Mouse (Mus musculus): ENCODE results near the gene Rnf214.

Rnf214 gene

DNA sequence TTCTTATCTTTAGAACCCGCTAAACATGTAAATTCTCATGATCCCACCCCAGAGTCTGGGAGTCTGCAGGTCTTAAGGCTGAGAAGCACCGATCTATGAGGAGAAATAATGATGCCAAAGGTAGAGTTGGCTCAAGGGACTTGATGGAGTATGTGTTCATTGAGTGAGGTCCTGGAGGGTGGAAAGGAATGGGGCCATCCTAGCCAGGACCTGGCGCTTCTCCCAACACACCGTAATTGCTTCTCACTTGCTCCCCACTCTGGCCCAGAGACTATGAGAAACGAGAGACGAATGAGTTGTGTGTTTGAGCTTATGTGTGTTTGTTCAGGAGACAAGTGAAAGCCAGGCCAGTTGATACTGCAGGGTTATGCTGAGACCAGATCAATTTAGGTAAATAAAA is 65.3 kb downstream of the Rnf214 start:
- peaks cover 75% of the 10 kb centered on the region for H3K4me1 ChIP-seq (replicated peaks; ENCODE audit: low read depth, low read length)

DNA sequence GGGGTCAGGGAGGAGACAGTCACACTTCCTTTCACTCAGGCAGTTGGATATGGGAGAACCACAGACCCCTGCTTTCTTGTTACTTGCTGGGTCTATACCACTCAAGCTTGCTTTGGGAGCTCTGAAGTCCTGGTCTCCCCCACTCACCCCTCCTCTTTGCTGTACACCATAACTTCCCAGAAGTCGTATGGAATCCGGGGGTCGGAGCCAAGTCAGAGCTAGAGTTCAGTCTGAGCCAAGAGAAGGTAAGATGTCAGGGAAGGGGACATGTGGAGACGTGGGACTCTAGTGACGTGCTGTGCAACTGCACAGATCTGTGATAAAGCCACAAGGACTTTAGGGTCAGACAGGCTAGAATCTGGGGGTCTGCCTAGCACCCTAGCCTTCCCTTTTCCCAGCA is 66.4 kb downstream of the Rnf214 start:
- peaks cover 6% of the 10 kb centered on the region for H3K27me3 ChIP-seq (ENCODE audit: insufficient read depth, low read length)
- H3K4me1 ChIP-seq (replicated peaks; ENCODE audit: low read depth, low read length) = peaks cover 66% of the 10 kb centered on the region
- TF ChIP-seq NANOG (IDR thresholded peaks at IDR 0.05; ENCODE audit: borderline replicate concordance, low read length) (no peak), POU5F1 (IDR thresholded peaks at IDR 0.05; ENCODE audit: borderline replicate concordance, low read length) (no peak), CTCF (conservative IDR thresholded peaks at IDR 0.05; ENCODE audit: low read length) (no peak)
- H3K9me3 ChIP-seq (ENCODE audit: low read length) = no peaks in the 10 kb centered on the region
- H3K4me3 ChIP-seq (replicated peaks; ENCODE audit: low read length) = peak overlapping the region; percentile 84
- H3K36me3 ChIP-seq (ENCODE audit: insufficient read depth, low read length) = 0 out of 2 replicates have a peak, but pooled peaks cover 3% of the 10 kb centered on the region

More for the DNA sequence above, 65.3 kb downstream of the Rnf214 start:
- Histone ChIP-seq H3K36me3 (ENCODE audit: insufficient read depth, low read length) (0 out of 2 replicates have a peak, but pooled peaks cover 3% of the 10 kb centered on the region), H3K27me3 (ENCODE audit: insufficient read depth, low read length) (peaks cover 6% of the 10 kb centered on the region), H3K9me3 (ENCODE audit: low read length) (no peaks in the 10 kb centered on the region), H3K4me3 (replicated peaks; ENCODE audit: low read length) (peak overlapping the region; percentile 84; the same call in 1 of the 2 replicates)
- no peak for TF ChIP-seq POU5F1 (IDR thresholded peaks at IDR 0.05; ENCODE audit: borderline replicate concordance, low read length)
- no peak; the same call in 1 of the 2 replicates for TF ChIP-seq NANOG (IDR thresholded peaks at IDR 0.05; ENCODE audit: borderline replicate concordance, low read length)
- no peak for TF ChIP-seq CTCF (conservative IDR thresholded peaks at IDR 0.05; ENCODE audit: low read length)

DNA sequence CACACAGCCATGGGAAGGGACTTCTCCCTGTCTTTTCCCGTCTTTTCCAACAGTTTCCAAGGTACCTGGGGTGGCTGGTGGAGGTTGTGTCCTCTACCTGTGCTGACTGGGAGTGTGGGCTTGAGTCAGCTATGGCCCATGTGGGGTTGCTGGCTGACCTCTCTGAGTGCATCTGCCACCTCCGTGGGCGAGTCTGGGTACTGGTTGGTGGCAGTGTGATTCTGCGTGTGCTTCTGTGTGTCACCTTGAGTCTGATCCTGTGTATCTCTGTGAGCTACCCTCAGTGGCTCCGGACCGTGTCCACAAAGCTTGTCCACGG is 66.8 kb downstream of the Rnf214 start:
- H3K9me3 ChIP-seq (ENCODE audit: low read length) = no peaks in the 10 kb centered on the region
- peaks cover 64% of the 10 kb centered on the region for H3K4me1 ChIP-seq (replicated peaks; ENCODE audit: low read depth, low read length)
- H3K36me3 ChIP-seq (ENCODE audit: insufficient read depth, low read length) = no peaks in the 10 kb centered on the region
- H3K27me3 ChIP-seq (ENCODE audit: insufficient read depth, low read length) = peaks cover 6% of the 10 kb centered on the region
- no peak for TF ChIP-seq CTCF (conservative IDR thresholded peaks at IDR 0.05; ENCODE audit: low read length)
- no peak for TF ChIP-seq POU5F1 (IDR thresholded peaks at IDR 0.05; ENCODE audit: borderline replicate concordance, low read length)
- TF ChIP-seq NANOG (IDR thresholded peaks at IDR 0.05; ENCODE audit: borderline replicate concordance, low read length) = no peak
- H3K4me3 ChIP-seq (replicated peaks; ENCODE audit: low read length) = peak overlapping the region; percentile 84

DNA sequence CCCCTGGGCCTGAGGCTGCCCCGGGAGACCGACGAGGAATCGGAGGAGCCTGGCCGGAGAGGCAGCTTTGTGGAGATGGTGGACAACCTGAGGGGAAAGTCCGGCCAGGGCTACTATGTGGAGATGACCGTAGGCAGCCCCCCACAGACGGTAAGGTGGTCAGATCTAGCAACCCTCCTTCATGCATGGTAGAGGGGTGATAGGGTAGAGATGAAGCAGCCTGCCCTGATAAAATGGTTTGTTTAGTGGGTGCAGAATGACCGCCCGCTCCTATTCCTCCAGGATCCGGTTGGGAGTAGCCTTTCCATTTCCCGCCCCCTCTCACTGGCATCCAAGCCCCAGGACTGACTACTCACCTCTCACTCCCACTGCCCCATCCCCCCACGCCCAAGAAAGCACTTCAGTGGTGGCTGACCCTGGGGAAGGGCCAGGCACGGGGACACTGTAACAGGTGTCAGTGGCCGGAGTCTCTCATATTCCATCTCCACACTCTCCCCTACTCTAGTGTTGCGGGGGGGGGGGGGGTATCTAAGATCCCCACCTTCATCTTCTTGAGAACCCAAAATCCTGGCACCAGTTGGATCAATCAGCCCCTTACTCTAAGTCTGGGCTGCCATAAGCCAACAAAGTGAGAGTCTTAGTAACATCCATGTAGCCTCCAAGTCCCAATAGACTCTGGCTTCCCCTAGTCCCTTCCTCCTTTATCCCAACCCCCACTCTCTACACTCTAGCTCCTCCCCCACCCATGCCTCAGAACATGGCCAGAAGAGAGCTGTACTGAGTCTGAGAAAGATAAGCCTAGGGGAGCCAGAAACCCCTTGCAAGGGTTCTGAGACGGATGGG is 67.4 kb downstream of the Rnf214 start:
- H3K9me3 ChIP-seq (ENCODE audit: low read length) = no peaks in the 10 kb centered on the region
- peaks cover 59% of the 10 kb centered on the region for H3K4me1 ChIP-seq (replicated peaks; ENCODE audit: low read depth, low read length)
- H3K36me3 ChIP-seq (ENCODE audit: insufficient read depth, low read length) = no peaks in the 10 kb centered on the region
- H3K27me3 ChIP-seq (ENCODE audit: insufficient read depth, low read length) = peaks cover 6% of the 10 kb centered on the region
- H3K4me3 ChIP-seq (replicated peaks; ENCODE audit: low read length) = peak overlapping the region; percentile 84
- TF ChIP-seq POU5F1 (IDR thresholded peaks at IDR 0.05; ENCODE audit: borderline replicate concordance, low read length) = no peak
- no peak for TF ChIP-seq NANOG (IDR thresholded peaks at IDR 0.05; ENCODE audit: borderline replicate concordance, low read length)

DNA sequence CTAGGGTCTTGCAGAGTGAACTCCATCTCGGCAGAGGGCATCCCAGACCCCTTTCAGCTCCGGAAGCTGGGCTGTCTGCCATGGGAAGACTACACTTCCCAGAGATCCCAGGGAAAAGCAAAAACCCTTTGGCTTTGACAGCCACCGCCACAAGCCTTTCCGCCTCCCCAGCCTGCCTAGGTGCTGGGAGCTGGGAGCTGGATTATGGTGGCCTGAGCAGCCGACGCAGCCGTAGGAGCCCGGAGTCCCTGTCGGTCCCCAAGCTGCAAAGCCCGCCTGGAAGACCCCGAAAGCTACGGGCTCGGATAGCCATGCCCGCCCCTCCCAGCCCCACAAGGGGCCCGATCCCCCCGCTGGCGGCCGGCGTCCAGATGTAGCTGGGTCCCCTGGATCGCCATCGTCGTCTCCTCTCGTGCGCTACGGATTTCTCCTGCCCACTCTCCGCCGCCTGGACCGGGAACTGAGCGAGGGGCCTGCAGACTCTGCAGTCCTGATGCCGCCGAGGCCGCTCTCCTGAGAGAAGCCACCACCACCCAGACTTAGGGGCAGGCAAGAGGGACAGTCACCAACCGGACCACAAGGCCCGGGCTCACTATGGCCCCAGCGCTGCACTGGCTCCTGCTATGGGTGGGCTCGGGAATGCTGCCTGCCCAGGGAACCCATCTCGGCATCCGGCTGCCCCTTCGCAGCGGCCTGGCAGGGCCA is 68.1 kb downstream of the Rnf214 start, which contains the start of gene Bace1:
Bace1 (plus strand) TSS at position 147 of the 705 bp plus-strand sequence.
- H3K36me3 ChIP-seq (ENCODE audit: insufficient read depth, low read length) = no peaks in the 10 kb centered on the region
- H3K4me1 ChIP-seq (replicated peaks; ENCODE audit: low read depth, low read length) = peaks cover 58% of the 10 kb centered on the region
- H3K4me3 ChIP-seq (replicated peaks; ENCODE audit: low read length) = peak within 1 kb of the TSS; percentile 84
- H3K9me3 ChIP-seq (ENCODE audit: low read length) = no peaks in the 10 kb centered on the region
- peaks cover 6% of the 10 kb centered on the region for H3K27me3 ChIP-seq (ENCODE audit: insufficient read depth, low read length)
- TF ChIP-seq POU5F1 (IDR thresholded peaks at IDR 0.05; ENCODE audit: borderline replicate concordance, low read length) = no peak
- TF ChIP-seq NANOG (IDR thresholded peaks at IDR 0.05; ENCODE audit: borderline replicate concordance, low read length) = no peak
- no peak for TF ChIP-seq CTCF (conservative IDR thresholded peaks at IDR 0.05; ENCODE audit: low read length)

DNA sequence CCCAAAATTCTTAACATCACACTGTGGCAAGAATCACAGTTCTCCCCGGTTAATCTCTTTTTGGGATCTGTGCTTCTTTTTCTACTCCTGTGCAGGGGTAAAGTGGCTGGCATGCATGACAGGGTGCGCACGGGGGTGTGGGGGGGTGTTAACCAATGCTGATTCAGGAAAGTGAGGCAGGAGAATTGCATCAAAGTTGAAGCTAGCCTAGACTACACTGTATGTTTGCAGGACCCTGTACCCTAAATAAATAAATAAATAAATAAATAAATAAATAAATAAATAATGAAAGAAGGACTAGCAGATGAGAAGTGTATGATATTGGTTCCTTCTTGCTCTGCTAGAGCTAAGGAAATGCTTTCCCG is 68.7 kb downstream of the Rnf214 start:
- Histone ChIP-seq H3K27me3 (ENCODE audit: insufficient read depth, low read length) (peaks cover 6% of the 10 kb centered on the region), H3K36me3 (ENCODE audit: insufficient read depth, low read length) (no peaks in the 10 kb centered on the region), H3K9me3 (ENCODE audit: low read length) (no peaks in the 10 kb centered on the region), H3K4me1 (replicated peaks; ENCODE audit: low read depth, low read length) (peaks cover 58% of the 10 kb centered on the region), H3K4me3 (replicated peaks; ENCODE audit: low read length) (peak overlapping the region; percentile 84)
- TF ChIP-seq POU5F1 (IDR thresholded peaks at IDR 0.05; ENCODE audit: borderline replicate concordance, low read length) = no peak
- no peak for TF ChIP-seq CTCF (conservative IDR thresholded peaks at IDR 0.05; ENCODE audit: low read length)
- TF ChIP-seq NANOG (IDR thresholded peaks at IDR 0.05; ENCODE audit: borderline replicate concordance, low read length) = no peak

DNA sequence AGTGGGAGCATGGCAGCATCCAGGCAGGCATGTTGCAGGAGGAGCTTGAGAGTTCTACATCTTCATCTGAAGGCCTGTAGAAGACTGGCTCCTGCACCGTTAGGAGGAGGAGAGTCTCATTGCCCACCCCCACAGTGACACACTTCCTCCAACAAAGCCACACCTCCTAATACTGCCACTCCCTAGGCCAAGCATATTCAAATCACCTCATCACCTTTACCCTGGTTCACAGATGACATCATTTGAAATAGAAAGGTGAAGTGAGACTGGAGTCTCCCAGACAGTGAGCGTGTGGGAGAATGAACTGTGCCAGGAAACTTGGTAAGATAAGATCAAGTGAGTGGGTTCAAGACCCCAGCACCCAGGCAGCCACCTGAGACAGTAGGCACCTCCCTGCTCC is 73.2 kb downstream of the Rnf214 start:
- no peak for TF ChIP-seq CTCF (conservative IDR thresholded peaks at IDR 0.05; ENCODE audit: low read length)
- no peak for TF ChIP-seq NANOG (IDR thresholded peaks at IDR 0.05; ENCODE audit: borderline replicate concordance, low read length)
- Histone ChIP-seq H3K4me1 (replicated peaks; ENCODE audit: low read depth, low read length) (peaks cover 26% of the 10 kb centered on the region), H3K36me3 (ENCODE audit: insufficient read depth, low read length) (no peaks in the 10 kb centered on the region), H3K4me3 (replicated peaks; ENCODE audit: low read length) (no peak overlapping the region), H3K9me3 (ENCODE audit: low read length) (no peaks in the 10 kb centered on the region), H3K27me3 (ENCODE audit: insufficient read depth, low read length) (no peaks in the 10 kb centered on the region)

DNA sequence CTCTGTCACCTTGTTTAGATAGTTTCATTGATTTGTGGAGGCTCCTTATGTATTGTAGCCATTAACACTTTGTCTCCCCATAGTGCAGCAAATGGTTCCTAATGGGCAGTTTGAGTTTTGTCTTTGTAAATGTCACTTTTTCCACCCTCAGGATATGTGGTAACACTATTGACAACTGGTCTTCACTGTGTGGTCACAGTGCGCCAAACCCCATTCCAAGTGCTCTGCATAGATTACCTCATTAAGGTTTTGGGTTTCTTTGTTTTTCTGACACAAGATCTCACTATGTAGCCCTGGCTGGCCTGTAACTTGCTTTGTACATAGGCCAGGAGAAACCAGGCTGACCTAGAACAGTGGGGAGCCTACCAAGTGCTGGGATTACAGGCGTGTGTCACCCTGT is 73.8 kb downstream of the Rnf214 start:
- Histone ChIP-seq H3K4me1 (replicated peaks; ENCODE audit: low read depth, low read length) (peaks cover 24% of the 10 kb centered on the region), H3K9me3 (ENCODE audit: low read length) (no peaks in the 10 kb centered on the region), H3K36me3 (ENCODE audit: insufficient read depth, low read length) (no peaks in the 10 kb centered on the region), H3K4me3 (replicated peaks; ENCODE audit: low read length) (no peak overlapping the region), H3K27me3 (ENCODE audit: insufficient read depth, low read length) (no peaks in the 10 kb centered on the region)
- TF ChIP-seq POU5F1 (IDR thresholded peaks at IDR 0.05; ENCODE audit: borderline replicate concordance, low read length) (no peak), CTCF (conservative IDR thresholded peaks at IDR 0.05; ENCODE audit: low read length) (no peak), NANOG (IDR thresholded peaks at IDR 0.05; ENCODE audit: borderline replicate concordance, low read length) (no peak)

All from E14TG2a.4 (cell line).